Mouse (Mus musculus) small intestine, adult 2 months (tissue): Measurements from ENCODE around the gene Eif4b. TPM values are rescaled to one million over a fixed set of nuclear protein-coding genes. Genes with fewer than 3 reads are reported as not detected.

Experiments used
- H3K27ac ChIP-seq: fragments of 200-500 bp; 2 replicates; pipeline ENCODE4 v1.5.1; 2012; ENCODE audit warnings: low read depth, low read length, control low read depth, inconsistent platforms; ENCODE audit not compliant: insufficient read depth
- H3K27me3 ChIP-seq: fragments of 200-500 bp; 2 replicates; pipeline ENCODE4 v1.6.1; 2012; ENCODE audit warnings: mild to moderate bottlenecking, moderate library complexity, low read length, inconsistent platforms; ENCODE audit not compliant: control insufficient read depth, insufficient read depth
- H3K36me3 ChIP-seq: fragments of 200-500 bp; 2 replicates; pipeline ENCODE4 v1.6.1; 2012; ENCODE audit warnings: mild to moderate bottlenecking, low read length, control low read depth, inconsistent platforms; ENCODE audit not compliant: control insufficient read depth, insufficient read depth
- H3K4me1 ChIP-seq: fragments of 200-500 bp; 2 replicates; pipeline ENCODE4 v1.6.1; 2012; ENCODE audit warnings: low read length, inconsistent platforms, mixed read lengths; ENCODE audit not compliant: control insufficient read depth, insufficient read depth, insufficient read length
- H3K4me3 ChIP-seq: fragments of 200-500 bp; 2 replicates; pipeline ENCODE4 v1.5.1; 2012; ENCODE audit warnings: low read depth, mild to moderate bottlenecking, control low read depth, inconsistent platforms, low read length, moderate library complexity
- CTCF ChIP-seq: fragments of 200-500 bp; IDR thresholded peaks from 2 replicates; pipeline ENCODE4 v1.5.1; 2012; ENCODE audit warnings: low read depth, mild to moderate bottlenecking, control low read depth, inconsistent platforms, low read length, moderate library complexity, mixed read lengths; ENCODE audit not compliant: insufficient replicate concordance, insufficient read length; ENCODE audit errors: extremely low read depth
- POLR2A ChIP-seq: fragments of 200-500 bp; IDR thresholded peaks from 2 replicates; pipeline ENCODE4 v1.6.1; 2012; ENCODE audit warnings: low read depth, mild to moderate bottlenecking, control low read depth, inconsistent platforms, low read length, moderate library complexity
- WGBS: fragments of 180-500 bp; shearing (Covaris S2); methylation state at CpG from one replicate; pipeline ENCODE4 v1.1.7; 2018; 5-methylcytosine and 5-hydroxymethylcytosine counted together
- polyA plus RNA-seq: library from polyadenylated mRNA; depleted of rRNA; stranded (reverse); fragments of >200 nt; gene quantifications from 2 replicates; pipeline ENCODE4 v1.2.3, GENCODE M21; 2012

Eif4b gene
- polyA plus RNA-seq, 1 experiment = 54.7 TPM

GRCm38 (mm10) chr15:102097147-102097915, 23.8 kb downstream of the Eif4b start:
- TF ChIP-seq POLR2A (no peak), CTCF (no peak)
- H3K4me3 ChIP-seq = no peak overlapping the region
- peaks cover 14% of the 10 kb centered on the region for H3K4me1 ChIP-seq
- peaks cover 41% of the 10 kb centered on the region for H3K36me3 ChIP-seq
- H3K27ac ChIP-seq = no peak overlapping the region
- 79% methylated on average over 8 of the region's 8 CpGs for WGBS
- no peaks in the 10 kb centered on the region for H3K27me3 ChIP-seq

GRCm38 (mm10) chr15:102097991-102098555, 24.5 kb downstream of the Eif4b start:
- H3K27me3 ChIP-seq = no peaks in the 10 kb centered on the region
- peaks cover 20% of the 10 kb centered on the region for H3K4me1 ChIP-seq
- 45% methylated on average over 5 of the region's 5 CpGs for WGBS
- no peak for TF ChIP-seq CTCF
- TF ChIP-seq POLR2A = no peak
- peaks cover 33% of the 10 kb centered on the region for H3K36me3 ChIP-seq
- H3K27ac ChIP-seq = peak overlapping the region; percentile 13; the same call in 1 of the 2 replicates
- H3K4me3 ChIP-seq = no peak overlapping the region

- H3K27ac ChIP-seq = no peak overlapping the region
- no peaks in the 10 kb centered on the region for H3K27me3 ChIP-seq
- TF ChIP-seq POLR2A (no peak), CTCF (no peak)
- peaks cover 21% of the 10 kb centered on the region for H3K36me3 ChIP-seq
- peaks cover 21% of the 10 kb centered on the region for H3K4me1 ChIP-seq
- H3K4me3 ChIP-seq = peak overlapping the region; percentile 23
- WGBS = 64% methylated on average over 5 of the region's 5 CpGs
Observed at GRCm38 (mm10) chr15:102099260-102099659, 25.7 kb downstream of the Eif4b start.

- peak overlapping the region; percentile 79 for H3K4me3 ChIP-seq
- no peaks in the 10 kb centered on the region for H3K27me3 ChIP-seq
- peak overlapping the region; percentile 71 for H3K27ac ChIP-seq
- no peak for TF ChIP-seq CTCF
- TF ChIP-seq POLR2A = no peak
- H3K4me1 ChIP-seq = peaks cover 24% of the 10 kb centered on the region
- 26% methylated on average over 8 of the region's 8 CpGs for WGBS
- peaks cover 16% of the 10 kb centered on the region for H3K36me3 ChIP-seq
Observed at GRCm38 (mm10) chr15:102099771-102100160, 26.2 kb downstream of the Eif4b start.

- H3K4me3 ChIP-seq = peak within 1 kb of the TSS; percentile 79
- peaks cover 27% of the 10 kb centered on the region for H3K4me1 ChIP-seq
- under 1% methylated on average over 76 of the region's 82 CpGs for WGBS
- H3K27ac ChIP-seq = peak within 1 kb of the TSS; percentile 71
- peaks cover 11% of the 10 kb centered on the region for H3K36me3 ChIP-seq
- peak; percentile 23 for TF ChIP-seq POLR2A
- peak; percentile 39; the same call in 1 of the 2 replicates for TF ChIP-seq CTCF
- H3K27me3 ChIP-seq = no peaks in the 10 kb centered on the region
Observed at GRCm38 (mm10) chr15:102100161-102100981, 26.8 kb downstream of the Eif4b start, which contains the start of gene Tns2. Tns2 (plus strand) TSS chr15:102100413.

GRCm38 (mm10) chr15:102100996-102101671, 27.6 kb downstream of the Eif4b start:
- no peaks in the 10 kb centered on the region for H3K27me3 ChIP-seq
- H3K36me3 ChIP-seq = peaks cover 6% of the 10 kb centered on the region
- peak overlapping the region; percentile 79 for H3K4me3 ChIP-seq
- H3K27ac ChIP-seq = peak overlapping the region; percentile 71
- TF ChIP-seq CTCF = no peak; the same call in 1 of the 2 replicates
- TF ChIP-seq POLR2A = no peak
- WGBS = 35% methylated on average over 10 of the region's 10 CpGs
- peaks cover 32% of the 10 kb centered on the region for H3K4me1 ChIP-seq
